Mouse (Mus musculus) neutrophil, adult 5-6 weeks (primary cell): ENCODE data around the gene Rnps1. TPM values are rescaled to one million over a fixed set of nuclear protein-coding genes. Genes with fewer than 3 reads are reported as not detected.
"Not testable (repeated sequence)": the region's sequence is repeated elsewhere in the genome, so short reads cannot be mapped to it uniquely, and the experiment has no call there.

Source experiments
- ATAC-seq: fragments of 151-379, 151-347 bp; 2 replicates; pipeline ENCODE4 v1.8.0; 2017; ENCODE audit warnings: mild to moderate bottlenecking, moderate TSS enrichment; ENCODE audit not compliant: insufficient number of reproducible peaks, poor library complexity, low FRiP score, severe bottlenecking; ENCODE audit errors: extremely low read depth
- total RNA-seq: library from RNA; stranded (forward); fragments of 200-1000 nt; gene quantifications from 2 replicates; pipeline ENCODE4 v1.2.3, GENCODE M21; 2017

The Rnps1 gene
- total RNA-seq, 1 experiment from 2014 or later = 117 TPM

DNA sequence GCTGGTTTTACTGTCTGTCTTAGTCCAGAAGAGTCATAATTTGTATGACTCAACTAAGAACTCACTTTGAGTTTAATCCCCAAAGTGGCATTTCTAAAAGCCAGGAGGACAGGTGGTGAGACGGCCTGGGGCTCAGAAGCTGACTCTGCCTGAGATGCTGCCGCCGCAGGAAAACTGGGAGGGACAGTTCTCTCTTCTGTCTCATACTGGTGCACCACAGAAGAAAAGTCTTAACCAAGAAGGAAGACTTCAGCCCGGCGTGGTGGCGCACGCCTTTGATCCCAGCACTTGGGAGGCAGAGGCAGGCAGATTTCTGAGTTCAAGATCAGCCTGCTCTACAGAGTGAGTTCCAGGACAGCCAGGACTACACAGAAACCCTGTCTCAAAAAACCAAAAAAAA lies 11.5 kb downstream of the Rnps1 start:
- ATAC-seq = no peak

DNA sequence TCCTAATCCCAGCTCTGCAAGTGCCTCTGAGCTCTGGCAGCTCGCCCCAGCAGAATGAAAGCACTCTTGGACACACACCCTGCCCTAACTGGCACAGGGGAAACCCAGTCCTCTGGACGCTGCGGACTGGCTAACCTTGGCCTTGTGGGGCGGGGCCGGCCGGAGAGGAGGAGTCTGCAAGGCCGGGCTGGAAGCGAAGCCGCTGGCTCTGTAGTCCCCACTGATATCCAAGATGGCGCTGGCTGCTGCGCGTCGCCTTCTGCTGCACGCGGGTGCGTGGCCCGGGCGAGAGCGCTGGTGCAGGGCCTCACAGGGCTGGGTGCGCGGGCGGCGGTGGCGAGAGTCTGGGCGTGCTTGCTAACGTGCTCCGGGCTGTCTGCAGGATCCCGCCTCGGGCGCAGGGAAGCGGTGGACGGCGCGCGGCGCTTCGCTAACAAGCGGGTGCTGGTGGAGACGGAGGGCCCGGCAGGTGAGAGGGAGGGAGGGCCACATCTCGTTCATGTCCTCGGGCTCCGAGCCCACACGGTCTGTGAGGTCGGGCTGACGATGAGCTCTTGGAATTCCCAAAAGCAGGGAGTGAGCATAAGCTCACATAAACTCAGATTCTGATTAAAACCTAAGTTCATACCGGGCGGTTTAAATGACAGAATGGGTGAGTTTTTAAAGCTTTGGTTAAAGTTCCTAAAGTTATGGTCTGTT lies 12.3 kb downstream of the Rnps1 start, which contains the start of gene Eci1:
Gene Eci1 (plus strand): TSS at position 171 of the 699 bp plus-strand sequence.
- ATAC-seq = peak; percentile 96

DNA sequence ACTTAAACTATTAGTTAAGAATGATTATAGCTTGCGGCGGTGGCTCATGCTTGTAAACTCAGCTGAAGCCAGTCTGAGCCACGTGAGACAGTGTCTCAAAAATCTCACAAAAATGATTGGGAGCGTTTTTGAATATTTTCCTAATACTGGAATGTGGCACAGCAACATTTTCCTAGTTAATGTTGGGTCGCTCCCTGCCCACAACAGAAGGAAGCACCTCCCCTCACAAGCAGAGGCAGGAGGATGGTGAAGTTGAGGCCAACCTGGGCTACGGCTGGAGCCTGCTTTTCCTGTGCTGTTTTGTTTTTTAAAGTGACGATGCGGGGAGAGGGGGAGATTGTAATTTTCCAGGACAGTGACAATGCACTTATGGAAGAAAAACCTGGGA lies 12.8 kb downstream of the Rnps1 start:
- no peak for ATAC-seq

DNA sequence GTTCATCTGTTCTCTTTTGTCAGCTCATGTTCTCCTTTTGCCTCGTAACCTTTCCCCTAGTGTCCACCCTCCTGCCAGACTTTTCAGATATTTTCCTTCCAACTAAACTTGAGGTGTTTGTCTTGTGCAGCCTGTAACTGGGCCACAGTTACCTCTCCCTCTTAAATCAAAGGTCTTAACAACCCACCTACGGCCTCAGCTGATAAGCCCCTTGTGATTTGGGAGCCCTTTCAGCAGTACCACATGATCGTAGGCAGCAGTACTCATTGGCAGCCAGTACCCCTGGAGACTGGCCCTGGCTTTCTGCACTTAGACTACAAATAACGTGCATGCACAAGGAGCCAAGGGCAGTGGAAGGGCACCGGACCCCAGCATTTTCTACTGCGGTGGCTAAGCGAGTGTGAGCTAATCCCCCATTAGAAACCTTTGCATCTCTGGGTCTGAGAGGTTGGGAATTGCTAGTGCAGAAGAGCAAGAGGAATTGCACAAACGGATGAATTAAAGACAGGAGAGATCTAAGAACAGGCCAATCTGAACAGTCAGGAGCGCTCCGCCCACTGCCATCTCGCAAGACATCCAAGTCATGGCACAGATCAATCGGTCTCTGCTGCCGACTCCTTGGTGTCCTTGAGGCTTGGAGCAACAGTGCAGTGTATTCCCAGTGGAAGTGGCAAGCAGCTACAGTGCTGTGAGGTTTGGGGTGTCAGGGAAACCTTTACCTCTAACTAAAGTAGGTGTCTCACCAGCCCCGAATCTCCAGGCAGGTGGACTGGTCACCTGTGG lies 15.0 kb downstream of the Rnps1 start:
- ATAC-seq = no peak

DNA sequence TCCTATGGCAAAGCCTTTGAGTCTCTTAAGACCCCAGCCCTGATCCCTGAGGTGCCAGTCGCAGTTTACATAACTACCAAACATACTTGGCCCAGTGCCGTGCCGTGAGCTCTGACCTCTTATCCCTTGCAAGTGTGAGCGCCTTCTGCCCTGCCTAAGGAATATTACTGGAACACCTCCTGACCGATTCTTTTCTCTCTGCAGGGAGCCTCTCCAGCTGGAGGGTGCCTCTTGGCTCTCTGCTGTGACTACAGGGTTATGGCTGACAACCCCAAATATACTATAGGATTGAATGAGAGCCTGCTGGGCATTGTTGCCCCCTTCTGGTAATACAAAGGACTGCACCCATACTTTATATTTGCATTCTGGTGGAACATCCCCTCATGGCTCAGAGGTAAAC lies 22.7 kb downstream of the Rnps1 start:
- peak; percentile 79 for ATAC-seq

DNA sequence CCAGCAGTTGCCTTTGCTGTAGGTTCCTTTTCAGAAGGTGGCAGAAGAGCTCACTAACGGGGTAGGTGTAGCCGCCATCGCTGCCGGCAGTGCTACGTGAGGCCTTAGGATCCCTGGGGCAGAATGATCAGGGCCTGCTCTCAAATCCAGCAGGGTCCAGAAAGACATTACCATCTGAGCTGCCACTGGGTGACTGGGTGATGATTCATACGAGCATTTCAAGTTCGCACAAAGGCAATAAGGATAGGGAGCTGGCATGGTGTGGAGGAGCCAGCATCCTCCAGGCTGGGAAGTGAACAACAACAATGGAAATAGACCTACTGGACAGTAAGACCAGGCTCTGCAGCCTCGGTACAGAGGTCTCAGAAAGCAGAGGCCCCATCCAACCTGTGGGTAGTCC lies 26.0 kb downstream of the Rnps1 start:
- no peak for ATAC-seq

DNA sequence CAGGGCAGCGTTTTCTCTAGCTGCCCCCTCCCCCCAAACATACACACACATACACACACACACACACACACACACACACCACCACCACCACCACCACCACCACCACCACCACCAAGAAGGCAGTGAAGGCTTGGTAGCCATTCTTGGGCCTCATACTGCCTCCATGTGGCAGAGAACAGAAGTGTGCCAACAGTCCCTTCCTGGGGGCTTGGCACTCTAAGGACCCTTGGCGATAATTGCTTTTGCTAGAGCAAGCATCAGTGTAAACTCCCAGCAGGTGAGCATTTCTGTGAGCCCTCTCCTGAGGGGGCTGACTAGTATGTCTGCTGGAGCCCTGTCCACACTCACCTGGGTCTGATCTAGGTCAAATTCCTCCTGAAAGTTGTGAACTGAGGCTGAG lies 26.8 kb downstream of the Rnps1 start:
- no peak for ATAC-seq

DNA sequence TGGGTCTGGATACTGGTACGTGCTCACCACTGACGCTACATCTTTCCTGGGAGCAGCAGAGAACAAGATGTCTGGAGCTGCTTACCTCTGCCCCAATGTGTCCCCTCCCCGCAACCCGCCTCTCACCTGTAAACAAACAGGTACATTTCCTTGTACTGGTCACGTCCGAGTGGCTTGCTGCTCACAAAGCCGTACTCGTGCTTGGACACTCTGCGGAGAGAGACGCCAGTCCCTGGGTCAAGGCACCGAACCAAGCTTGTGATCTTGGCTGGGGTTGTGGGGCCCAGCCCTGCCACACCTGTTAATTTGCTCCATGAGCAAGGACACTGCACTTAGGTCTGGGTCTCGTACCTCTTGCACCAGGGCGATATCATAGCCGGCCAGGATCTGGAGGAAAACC lies 27.7 kb downstream of the Rnps1 start:
- ATAC-seq = no peak

DNA sequence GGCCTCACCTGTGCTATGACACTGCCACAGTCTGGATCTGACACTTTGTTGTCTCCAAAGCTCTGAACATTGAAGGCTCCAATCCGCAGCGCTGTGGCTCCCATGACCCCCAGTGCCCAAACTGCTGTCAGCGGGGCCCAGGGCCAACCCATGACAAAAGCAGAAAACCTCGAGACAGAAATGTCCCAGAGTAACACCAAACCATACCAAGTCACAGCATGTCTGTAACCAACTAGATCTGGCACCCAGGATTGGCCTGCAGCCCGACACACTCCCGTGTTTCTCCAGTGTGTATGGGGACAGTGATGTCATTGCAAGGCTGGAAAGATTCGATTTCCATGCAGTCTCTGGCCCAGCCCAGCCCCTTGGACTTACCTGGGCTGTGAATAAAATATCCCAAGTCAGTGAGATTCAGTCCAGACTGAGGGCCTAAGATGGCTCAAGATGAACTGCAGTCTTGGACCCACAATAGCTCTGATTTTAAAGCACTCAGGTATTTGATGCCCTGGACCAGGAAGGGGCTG lies 28.3 kb downstream of the Rnps1 start, which contains the start of gene Dnase1l2:
Gene Dnase1l2 (minus strand): TSS at position 474 of the 524 bp plus-strand sequence.
- ATAC-seq = no peak

DNA sequence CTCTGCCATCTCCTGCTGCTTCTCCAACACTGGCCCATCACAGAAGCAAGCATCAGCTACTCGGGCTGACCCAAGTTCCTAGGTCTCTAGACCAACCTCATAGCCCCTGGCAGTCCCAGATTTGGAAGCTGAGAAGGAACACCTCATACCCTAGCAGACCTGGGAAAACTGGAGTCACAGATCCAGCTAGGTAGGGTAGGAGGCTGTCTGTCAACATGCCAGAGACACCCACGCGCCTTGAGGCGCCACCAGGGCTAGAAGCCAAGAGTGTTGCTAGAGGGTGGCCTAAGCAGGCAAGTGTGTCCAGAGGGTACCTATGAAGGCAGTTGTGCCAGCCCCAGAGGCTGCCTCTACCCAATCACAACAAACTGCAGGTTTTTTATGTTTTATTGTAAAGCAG lies 29.0 kb downstream of the Rnps1 start:
- ATAC-seq = no peak

DNA sequence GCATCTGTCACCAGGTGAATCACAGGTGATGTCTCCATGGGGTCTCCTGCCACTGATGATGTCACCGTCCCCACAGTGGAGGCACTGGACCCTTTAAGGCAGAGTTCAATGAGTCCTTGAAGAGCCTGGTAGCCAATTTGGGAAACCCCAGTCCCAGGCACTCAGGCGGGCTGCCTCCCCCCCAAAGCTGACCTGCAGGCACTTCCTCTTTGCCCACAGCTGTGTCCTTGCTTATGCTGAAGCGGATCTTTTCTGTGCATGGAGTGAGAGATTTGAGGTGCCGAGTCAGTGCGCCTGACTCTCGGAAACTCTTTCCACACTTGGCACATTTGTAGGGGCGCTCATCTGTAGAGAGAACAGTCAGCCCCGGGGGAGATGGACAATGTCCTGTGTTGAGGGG lies 32.2 kb downstream of the Rnps1 start:
- no peak for ATAC-seq

DNA sequence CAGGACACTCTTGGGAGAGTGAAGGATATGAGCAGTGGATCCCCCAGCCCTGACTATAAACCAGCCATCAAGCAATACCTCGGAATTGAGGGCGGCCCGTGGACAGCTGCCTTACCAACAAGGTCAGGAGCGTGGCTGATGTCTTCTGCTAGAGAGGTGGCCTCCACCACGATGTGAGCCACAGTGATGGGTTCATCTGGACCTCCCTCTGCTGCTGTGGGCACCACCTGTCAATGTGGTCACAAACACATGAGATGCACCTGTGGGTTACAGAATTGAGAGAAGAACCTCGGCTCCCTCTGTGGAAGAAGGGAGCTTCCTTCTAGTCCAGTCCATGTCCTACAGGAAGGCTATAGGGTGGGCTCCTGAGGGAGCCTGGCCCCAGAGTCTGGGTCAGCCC lies 35.1 kb downstream of the Rnps1 start:
- no peak for ATAC-seq

DNA sequence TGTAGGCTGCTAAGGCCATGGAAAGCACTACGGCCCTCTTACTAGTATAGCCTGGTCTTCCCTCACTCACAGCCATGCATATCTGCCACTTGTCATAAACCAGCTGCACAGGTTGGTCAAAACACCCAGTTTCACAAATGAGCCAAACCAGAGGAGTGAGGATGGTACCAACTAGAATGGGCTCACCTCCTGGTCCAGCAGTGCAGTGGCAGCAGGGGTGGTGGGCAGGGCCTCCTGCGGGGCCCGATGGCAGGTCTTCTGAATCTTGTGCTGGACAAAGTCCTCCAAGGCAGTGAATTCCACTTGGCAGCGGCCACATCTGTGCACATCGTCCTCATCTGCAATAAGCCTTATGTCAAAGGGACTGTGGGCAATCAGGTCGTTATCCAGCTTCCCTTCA lies 36.9 kb downstream of the Rnps1 start:
- no peak for ATAC-seq

DNA sequence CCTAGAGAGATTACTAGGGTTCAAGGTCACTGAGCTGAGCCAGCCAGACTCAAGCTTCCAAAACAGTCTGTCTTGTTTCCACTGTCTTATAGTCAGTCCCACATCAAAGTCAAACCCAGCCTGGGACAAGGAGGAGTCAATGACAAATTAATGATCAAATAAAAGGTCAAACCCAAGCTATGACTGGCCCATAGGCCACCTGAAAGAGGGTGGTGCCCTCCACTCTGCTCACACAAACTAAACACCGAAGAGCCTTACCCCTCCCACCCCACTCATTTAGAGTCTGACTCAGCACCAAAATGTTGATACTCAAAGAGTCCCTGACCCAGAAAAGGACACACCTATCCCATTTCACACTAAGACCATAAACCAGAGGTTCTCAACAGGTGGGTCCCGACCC lies 39.0 kb downstream of the Rnps1 start:
- no peak for ATAC-seq

DNA sequence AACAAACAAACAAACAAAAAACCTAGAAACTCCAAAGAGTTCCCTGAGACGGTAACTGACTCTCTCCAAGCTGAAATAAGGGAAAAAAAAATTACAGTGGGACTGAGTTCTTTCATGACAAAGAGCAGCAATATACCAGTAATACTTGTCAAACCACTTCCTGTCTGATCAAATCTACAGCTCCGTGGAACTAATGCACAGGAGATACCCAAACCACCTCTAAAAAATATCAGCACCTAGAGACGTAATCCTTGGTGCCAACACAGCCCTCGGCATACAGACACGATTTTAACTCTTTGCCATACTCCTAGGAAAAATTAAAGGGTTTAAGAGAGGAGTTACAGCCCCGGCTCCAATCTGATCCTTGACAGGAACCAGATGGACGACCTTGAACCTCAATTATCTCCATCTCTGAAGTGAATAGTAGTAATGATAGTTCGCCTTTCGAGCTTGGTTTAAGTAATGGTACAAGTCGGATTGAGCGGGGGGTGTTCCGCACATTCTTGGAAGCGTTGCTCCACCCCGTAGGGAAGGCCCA lies 39.9 kb downstream of the Rnps1 start:
- no peak for ATAC-seq

DNA sequence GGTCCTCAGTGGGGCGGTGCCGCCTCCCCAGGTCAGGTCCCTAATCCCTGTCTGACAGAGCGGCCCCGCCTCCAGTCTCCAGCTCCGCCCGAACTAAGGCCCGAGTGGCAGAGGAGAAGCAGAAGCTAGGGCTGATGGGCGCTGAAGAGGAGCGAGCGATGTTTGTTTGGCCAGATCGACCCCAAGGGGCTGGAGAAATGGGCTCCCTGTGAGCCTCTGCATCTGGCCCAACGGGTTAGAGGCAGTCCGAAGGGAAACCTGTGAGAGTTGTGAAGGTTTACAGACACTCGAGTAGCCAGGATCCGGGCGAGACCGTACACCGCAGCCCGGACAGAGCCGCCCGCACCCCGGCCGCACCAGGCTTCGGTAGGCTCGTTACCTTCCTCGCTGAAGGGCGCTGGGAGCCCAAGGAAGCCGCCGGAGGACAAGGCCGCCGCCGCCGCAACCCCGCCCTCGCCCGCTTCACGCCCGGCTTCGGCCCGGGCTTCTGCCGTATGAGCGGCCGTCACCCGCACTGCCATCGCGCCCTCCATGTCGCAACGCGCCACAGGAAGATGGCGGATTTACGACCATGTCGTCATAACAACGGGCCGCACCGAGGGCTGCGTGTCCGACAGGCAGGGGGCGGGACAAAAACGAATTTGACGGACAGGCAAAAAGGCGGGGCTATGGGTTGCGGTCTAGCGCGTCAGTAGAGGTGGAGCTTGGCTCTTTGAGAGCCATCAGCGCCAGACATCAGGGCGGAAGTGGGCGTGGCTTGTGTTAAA lies 40.6 kb downstream of the Rnps1 start:
- peak; percentile 97 for ATAC-seq

DNA sequence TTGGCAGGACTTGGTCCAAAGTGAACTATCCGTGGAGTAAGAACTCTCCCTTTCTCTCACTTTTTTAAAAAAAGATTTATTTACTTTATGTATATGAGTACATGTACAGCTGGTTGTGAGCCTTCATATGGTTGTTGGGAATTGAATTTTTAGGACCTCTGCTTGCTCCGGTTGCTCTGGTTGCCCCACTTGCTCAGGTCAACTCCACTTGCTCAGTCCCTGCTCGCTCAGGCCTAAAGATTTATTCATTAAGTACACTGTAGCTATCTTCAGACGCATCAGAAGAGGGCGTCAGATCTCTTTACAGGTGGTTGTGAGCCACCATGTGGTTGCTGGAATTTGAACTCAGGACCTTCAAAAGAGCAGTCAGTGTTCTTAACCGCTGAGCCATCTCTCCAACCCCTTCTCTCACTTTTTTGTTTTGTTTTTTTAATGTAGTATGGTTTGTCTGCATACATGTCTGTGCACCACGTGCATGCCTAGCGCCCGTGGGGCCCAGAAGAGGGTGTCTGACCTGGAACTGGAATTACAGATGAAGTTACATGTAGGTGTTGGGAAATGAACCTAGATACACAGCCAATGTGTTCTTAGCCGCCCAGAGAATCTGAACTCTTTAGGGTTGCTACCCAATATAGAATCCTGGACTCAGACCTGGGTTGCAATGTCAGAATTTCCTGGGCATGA lies 41.3 kb downstream of the Rnps1 start:
- ATAC-seq = not testable (repeated sequence)

DNA sequence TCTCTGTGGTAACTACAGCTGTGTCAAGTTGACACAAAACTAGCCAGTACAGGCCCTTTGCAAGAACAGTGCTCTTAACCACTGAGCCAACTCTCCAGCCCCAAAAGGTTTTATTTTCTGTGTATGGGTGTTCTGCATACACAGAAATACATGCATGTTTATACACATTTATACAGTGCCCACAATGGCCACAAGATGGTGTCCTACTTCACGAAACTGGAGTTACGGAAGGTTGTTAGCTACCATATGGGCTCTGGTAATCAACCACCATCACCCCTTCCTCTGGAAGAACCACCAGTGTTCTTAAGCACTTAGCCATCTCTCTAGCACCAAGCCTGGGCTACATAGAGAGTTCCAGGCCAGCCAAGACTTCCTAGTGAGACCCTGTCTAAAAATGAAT lies 47.2 kb downstream of the Rnps1 start:
- peak; percentile 70 for ATAC-seq

DNA sequence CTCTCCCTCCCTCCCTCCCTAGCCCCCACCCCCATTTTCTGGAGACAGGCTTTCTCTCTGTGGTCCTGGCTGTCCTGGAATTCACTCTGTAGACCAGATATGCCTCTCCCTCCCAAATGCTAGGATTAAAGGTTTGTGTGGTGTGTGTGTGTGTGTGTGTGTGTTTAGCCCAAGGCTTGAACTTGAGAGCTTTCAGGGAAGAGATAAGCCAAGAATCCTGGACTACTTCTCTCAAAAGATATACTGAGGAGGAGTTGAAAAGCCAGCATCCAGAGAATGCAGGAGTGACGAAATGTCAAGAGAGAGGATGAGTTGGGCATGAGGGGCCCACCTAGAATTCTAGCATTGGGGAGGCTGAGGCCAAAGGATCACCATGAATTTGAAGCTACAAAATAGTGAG lies 48.6 kb downstream of the Rnps1 start:
- no peak for ATAC-seq
